Mouse (Mus musculus): ENCODE measurements around the gene Mpped1.

Mpped1 gene

DNA sequence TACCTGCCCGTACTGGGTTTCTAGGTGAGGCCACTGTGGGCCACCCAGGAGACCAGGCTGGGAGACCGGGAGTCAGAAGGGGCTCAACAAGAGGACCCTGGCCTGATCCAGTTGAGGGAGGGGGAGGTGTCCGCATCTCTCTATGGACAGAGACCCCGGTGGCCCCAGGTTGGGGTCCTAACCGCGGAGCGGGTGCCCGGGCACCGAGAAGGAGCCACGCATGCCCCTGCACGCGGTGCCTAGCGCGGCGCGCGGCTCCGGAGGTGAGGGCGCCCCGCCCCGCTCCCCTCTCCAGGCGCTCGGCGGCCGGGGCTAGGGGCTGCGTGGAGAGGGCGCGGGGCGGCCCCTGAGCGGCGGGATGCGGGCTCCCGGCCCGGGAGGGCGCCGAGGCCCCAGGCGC lies at the start of gene Mpped1:
Gene Mpped1, plus strand, starts transcription at position 81 of the 400 bp plus-strand sequence.
- DNase-seq: no peak

DNA sequence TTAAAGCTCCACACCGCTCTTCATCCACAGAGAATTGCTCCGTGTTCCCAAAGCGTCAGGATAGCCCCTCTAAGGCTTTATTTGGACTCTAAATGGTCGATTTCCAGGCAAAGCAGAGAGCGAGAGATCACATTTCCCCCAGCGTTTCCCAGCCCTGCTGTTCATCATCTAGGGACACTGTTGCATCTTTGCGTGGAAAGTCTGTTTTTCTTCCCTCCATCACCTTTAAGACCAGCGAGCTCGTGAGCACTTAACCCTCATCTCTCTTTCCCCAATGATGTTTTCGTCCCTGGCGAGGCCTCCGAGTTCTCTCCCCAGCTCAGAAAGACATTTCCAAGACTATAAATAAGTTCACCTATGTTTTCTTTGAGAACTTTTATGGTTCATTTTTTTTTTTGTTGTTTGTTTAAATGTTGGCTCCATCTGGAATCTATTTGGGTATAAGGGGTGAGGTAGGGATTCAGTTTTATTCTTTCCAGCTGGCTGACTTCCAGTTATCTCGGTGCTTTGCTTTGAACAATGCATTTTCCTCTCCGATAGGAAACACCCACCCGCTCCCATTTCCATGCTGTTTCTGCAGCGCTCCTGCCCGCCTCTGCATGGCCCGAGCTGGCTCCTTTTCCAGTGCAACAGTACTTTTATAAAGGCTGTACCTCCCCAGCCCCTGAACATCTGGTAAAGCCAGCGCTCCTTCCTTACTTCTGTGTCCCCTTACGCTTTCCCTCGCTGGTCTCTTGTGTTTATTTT lies 38.4 kb upstream of the Mpped1 start:
- DNase-seq: peak; percentile 53

- DNase-seq: peak; percentile 59
Measured at GRCm38 (mm10) chr15:83742018-83742417, 37.2 kb upstream of the Mpped1 start.

DNA sequence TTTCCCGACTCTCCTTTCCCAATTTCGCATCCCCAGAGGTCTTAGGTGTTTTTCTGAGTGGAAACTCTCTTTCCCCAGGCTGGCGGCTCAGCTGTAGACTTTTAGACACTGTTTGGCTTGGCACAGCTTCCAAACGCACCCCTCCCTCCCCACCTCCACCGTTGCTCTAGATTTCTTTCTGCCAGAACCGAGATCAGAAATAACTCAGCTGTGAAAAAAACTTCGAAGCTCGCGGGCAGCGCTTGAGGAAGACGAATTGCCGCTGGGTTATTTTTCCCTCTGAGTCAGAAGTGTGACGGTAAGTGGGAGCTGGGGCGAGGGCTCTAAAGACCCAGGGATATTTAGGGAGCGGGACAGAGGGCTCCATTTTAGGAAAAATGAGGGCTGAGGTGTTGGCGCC lies 33.0 kb upstream of the Mpped1 start:
- no peak for DNase-seq

DNA sequence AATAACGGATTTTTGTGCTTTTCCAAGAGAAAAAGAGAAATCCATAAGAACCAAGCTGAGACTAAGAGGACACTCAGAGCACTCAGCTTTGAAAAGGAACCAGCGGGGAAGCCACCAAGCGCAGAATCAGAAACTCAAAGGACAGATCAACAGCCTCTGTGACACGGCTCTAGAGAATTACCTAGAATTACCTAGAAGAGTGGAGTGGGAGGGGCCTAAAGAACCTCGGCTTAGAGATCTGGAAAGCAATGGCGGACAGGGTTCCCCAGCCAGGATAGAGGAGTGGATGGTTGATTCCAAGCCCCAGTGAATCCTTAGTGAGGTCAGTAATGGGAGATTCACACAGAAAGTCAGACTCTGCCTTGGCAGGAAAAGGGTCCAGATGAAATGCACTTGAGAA lies 30.3 kb upstream of the Mpped1 start:
- DNase-seq: no peak

DNA sequence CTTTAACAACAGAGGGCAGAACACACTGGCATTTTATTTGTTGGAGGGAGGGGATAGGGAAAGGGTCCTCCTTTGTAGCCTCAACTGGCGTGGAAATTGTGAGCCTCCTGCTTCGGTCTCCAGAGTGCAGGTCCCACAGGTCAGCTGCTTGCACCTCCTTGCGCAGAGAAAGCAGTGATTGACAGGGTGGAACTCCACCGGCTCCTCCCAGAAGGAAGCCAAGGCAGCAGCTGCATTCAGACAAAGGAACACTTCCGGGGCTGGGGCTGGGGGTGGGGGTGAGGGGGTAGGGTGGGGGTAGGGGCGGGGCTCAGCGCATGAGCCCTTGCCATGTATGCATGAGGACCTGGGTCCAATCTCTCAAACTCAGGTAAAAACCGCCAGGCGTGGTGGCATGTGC lies 29.8 kb upstream of the Mpped1 start:
- no peak for DNase-seq

DNA sequence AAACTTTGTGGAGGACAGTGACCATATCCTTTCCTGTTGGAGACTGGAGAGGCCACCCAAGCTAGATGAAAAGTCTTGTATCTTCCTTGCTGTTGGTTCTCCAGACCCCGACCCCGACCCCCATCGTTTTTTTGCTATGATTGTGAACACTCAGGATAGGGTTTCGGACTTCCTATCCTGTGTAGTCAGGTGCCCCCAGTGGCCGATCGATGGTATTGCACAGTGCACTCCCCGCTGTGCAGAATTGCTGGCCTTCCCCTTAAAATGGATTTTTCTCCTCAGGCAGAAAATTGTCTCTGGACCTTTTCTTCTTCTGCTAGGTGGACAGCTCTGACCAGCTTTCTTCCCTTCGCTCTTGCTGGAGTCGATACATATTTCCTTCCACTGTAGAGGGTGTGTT lies 22.5 kb upstream of the Mpped1 start:
- peak; percentile 36 for DNase-seq

DNA sequence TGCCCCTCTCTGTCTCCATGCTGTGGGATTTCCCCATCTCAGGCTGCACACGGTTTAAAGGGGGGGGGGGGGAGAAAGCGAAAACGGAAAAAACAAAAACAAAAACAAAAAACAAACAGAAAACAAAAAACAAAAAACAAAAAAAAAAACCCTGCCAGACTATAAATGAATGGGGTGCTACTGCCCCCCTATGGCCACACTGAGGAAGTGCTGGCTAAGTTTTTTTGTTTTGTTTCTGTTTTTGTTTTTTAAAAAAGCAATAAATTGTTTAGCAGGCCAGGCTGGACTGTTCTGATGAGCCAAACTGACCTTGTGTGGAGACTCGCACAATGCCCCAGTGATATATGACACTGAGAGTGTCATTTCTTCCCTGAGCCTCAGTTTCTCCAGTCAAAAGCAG lies 20.3 kb upstream of the Mpped1 start:
- DNase-seq: no peak

DNA sequence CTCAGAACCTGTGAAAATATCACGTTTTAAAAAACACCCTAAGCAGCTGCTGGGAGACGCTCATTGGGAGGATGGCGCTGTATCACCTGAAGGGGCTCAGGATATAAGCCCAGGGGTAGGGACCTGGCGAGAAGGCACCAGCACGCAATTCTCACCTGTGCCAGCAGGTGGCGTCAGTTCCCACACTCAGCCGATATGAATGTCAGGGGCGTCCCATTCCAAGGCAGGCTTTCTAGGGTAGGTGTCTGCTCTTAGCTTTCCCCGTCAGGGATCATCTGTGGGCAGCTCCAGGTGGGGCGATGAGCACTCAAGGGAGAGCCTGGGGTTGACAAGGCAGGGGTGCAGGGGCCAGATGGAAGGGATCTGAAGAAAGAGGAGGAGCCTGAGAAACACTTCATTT lies 18.6 kb upstream of the Mpped1 start:
- peak; percentile 39 for DNase-seq

DNA sequence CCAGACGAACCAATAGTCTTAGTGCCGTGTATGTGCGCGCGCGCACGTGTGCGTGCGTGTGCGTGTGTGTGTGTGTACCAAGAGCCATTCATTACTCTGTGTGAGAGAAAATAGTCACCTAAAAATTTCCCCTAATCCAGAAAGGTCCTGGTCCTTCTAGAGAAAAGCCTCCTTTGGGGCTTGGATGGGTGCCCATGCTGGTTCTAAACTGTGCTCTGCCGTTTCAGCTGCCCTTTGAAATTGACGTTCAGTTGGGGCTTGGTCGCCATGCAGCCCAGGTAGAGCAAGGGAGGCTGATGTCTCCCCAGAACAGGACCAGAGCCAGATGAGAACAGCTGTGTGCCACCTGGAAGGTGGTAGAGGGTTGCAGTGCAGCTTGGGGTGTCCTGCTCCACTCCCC lies 17.8 kb upstream of the Mpped1 start:
- no peak for DNase-seq

DNA sequence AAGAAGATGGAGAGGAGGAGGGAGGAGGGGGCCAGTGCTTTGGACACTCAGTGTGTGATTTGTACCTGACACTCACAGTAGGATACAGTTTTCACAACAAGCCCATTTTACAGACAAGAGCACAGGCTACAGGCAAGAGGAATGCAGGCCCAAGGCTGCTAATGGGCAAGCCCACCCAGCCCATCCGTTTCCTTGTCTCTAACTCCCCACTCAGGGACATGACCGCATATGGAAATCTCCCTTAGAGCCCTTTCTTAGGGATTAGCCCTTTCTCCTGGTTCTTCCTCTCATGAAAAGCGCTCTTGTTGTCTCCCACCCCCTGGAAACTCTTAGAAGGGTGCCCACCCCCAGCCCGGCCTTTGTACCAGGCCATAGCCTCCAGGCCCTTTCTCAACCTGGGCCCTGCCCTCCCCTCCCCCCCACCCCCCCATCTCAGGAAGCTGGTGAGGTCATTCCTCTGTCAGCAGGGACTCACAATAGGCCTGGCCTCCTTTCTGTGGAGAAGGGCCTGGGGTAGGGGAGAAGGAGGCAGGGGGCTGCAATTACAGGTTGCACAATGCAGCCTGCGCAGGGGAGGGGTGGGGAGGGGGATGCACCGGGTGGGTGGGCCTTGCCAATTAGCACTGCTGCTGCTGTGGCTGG lies 13.8 kb upstream of the Mpped1 start:
- no peak for DNase-seq

DNA sequence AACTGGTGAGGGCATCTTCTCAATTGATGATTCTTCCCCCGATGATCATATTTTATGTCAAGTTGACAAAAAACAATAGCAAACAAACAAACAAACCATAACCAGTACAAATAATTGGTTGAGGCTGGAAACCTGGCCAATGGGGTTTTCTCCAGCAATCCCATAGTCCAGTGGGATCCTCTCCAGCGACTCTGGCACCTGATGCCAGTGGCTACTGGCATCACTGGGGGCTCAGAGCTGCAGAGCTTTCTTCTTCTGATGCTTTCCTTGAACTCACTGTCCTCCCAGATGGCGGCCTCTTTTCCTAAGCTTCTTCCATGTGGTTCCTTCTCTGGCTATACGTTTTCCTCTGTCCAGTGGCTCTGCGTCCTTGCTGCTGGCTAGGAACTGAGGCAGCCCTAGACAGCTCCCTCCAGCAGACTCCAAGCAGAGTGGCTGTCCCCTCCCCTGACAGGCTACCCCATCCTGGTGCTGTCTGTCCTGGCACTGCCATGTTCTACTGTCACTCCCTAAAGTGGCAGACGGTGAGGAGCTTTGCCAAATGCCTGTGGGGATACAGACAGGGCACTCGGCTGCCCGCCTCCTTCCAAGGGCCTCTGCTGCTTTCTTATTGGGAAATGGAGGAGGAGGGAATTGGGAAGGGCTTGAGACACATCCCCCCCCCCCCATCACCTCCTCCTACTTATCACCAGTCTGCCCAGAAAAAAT lies 7.8 kb upstream of the Mpped1 start:
- DNase-seq: no peak

GRCm38 (mm10) chr15:83772460-83772859 lies 6.8 kb upstream of the Mpped1 start:
- peak; percentile 28 for DNase-seq

DNA sequence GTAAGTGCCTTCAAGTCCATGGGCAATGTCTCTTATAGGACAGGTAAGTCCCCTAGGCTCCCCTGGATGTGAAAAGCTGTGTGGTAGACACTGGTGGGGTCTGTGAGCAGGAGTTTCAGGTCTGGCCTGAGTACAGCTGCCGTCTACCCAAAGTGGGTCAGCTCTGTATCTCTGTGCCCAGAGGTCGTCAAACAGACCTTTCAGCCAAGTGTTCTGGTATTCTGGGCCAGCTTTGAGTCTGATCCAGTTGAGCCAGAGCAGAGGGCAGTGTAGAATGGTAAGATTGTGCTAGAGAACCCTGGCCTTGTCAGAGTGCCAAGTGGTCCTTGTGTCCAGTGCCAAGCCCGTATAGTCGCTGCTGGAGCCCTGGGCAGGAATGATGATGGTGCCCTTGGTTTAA lies 6.3 kb upstream of the Mpped1 start:
- no peak for DNase-seq

- DNase-seq: no peak
Measured at GRCm38 (mm10) chr15:83774922-83775321, 4.3 kb upstream of the Mpped1 start.

GRCm38 (mm10) chr15:83776265-83777000 lies 2.8 kb upstream of the Mpped1 start:
- DNase-seq: peak; percentile 22

DNA sequence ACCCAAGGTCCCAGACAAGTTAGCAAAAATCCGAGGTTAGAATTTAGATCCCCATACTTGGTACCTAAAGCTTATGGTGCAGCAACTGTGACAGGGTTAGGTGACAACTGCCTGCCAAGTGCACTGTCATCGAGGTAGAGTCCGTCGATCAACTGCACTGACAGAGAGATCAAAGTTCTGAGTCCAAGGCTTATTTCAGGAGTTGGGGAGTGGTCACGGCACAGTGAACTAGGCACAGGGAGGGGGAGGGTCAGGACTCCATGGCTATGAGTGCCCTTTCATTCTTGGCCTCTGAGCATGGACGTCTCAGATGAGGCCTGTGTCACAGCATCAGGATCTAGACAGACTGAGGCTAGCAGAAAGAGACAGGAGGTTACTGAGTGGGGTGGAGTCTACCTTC lies 1.8 kb upstream of the Mpped1 start:
- no peak for DNase-seq

GRCm38 (mm10) chr15:83779855-83780740 lies 831 bp downstream of the Mpped1 start:
- DNase-seq: no peak

GRCm38 (mm10) chr15:83781304-83781703 lies 2.0 kb downstream of the Mpped1 start:
- no peak for DNase-seq

DNA sequence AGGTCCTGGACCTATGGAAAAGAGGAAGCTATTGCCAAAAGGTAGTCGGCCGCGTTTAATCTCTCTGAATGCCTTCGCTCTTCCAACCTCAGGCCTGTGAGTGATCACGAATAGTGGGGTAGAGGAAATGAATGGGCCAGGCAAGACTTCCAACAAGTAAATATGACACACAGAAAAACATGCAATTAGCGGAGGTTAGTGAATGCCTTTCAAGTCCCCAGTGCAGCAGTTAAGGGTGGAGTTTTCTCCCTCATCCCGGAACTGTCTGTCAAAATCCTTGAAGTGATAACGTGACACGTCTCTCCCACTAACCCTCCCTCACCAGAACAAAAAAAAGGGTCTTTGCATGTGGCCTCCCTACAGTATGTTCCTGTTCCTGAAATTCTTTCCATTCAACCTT lies 3.0 kb downstream of the Mpped1 start:
- no peak for DNase-seq

DNA sequence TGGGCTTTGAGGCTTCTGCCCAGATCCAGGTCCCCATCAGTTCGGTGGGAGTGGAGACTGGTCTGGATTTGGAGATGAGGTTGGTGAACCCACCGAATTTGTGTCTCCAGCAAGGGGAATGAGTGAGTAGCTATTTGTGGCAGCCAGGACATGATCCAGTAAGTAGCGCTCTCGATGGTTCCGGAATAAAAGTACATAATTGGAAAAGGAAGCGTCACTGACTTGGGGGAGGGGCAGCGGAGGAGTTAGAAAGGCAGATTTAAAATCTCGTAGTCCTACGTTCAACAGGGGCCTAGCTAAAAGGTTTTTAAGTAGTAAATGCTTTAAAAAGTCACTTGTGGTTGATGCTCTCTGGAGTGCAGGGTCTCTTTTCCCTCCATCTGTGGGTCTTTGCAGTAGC lies 5.5 kb downstream of the Mpped1 start:
- no peak for DNase-seq

DNA sequence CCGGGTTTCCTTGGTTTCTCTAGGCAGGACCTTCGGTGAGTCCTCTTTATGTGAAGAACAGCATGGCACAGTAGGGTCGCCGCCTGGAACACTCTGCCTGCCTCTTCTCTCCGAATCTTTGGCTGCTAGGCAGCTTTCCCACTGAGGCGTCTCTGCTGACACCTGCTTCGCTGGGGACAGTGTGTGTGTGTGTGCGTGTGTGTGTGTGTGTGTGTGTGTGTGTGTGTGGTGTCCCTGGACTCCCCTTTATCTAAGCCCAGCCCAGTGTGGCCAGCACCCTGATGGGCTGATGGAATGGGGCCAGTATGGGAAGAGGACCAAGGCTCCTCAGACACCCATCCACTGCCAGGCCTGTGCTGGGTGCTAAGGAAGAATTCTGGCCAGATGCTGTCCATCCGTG lies 9.8 kb downstream of the Mpped1 start:
- DNase-seq: no peak
